Mouse (Mus musculus) ES-E14 (cell line): Measurements from ENCODE around the gene Omd. TPM values are rescaled to one million over a fixed set of nuclear protein-coding genes. Genes with fewer than 3 reads are reported as not detected.

ENCODE experiments used
- DNase-seq: peaks from one replicate; pipeline ENCODE4 v3.0.0-alpha.2; 2013; ENCODE audit warnings: low read depth, low spot score
- H3K27ac ChIP-seq: 2 replicates; pipeline ENCODE4 v1.5.1; 2012; ENCODE audit warnings: low read depth, mild to moderate bottlenecking, low read length, moderate library complexity, mixed read lengths; ENCODE audit not compliant: poor library complexity, insufficient read depth, severe bottlenecking
- H3K36me3 ChIP-seq: 2 replicates; pipeline ENCODE4 v1.6.1; 2012; ENCODE audit warnings: mild to moderate bottlenecking, low read length, moderate library complexity, mixed read lengths; ENCODE audit not compliant: control insufficient read depth, poor library complexity, insufficient read depth, severe bottlenecking
- H3K4me1 ChIP-seq, 2 experiments: fragments of 150-350 bp in 1 of 2; sonication (generic) in 1 of 2; 2 replicates each; pipeline ENCODE4 v1.6.1; 2012; ENCODE audit warnings: low read length in 2 of 2, mild to moderate bottlenecking in 1 of 2, mixed read lengths in 1 of 2; ENCODE audit not compliant: control insufficient read depth in 2 of 2, insufficient read depth in 2 of 2, poor library complexity in 1 of 2
- H3K4me3 ChIP-seq, 2 experiments: fragments of 150-350 bp in 1 of 2; sonication (generic) in 1 of 2; 2 replicates each; pipeline ENCODE4 v1.5.1; 2012; ENCODE audit warnings: low read length in 2 of 2, low read depth in 1 of 2, mild to moderate bottlenecking in 1 of 2, mixed read lengths in 1 of 2; ENCODE audit not compliant: insufficient read depth in 1 of 2, poor library complexity in 1 of 2, severe bottlenecking in 1 of 2
- H3K9ac ChIP-seq: 2 replicates; pipeline ENCODE4 v1.6.1; 2012; ENCODE audit warnings: low read depth, mild to moderate bottlenecking, low read length, mixed read lengths; ENCODE audit not compliant: poor library complexity, insufficient read depth, severe bottlenecking
- H3K9me3 ChIP-seq: fragments of 150-350 bp; sonication (generic); 2 replicates; pipeline ENCODE4 v1.6.1; 2012; ENCODE audit warnings: low read depth, mild to moderate bottlenecking, low read length; ENCODE audit not compliant: control insufficient read depth, insufficient read depth
- CHD2 ChIP-seq: IDR thresholded peaks from 2 replicates; pipeline ENCODE4 v1.6.1; 2014; ENCODE audit warnings: mild to moderate bottlenecking, low read depth, low read length, inconsistent platforms
- HCFC1 ChIP-seq: IDR thresholded peaks from 2 replicates; pipeline ENCODE4 v1.6.1; 2012; ENCODE audit warnings: low read length, inconsistent platforms, borderline replicate concordance; ENCODE audit not compliant: insufficient read depth
- MAFK ChIP-seq: IDR thresholded peaks from 2 replicates; pipeline ENCODE4 v1.6.1; 2014; ENCODE audit warnings: mild to moderate bottlenecking, low read depth, low read length, inconsistent platforms; ENCODE audit not compliant: insufficient read depth
- ZC3H11A ChIP-seq: IDR thresholded peaks from 2 replicates; pipeline ENCODE4 v1.6.1; 2012; ENCODE audit warnings: low read depth, mild to moderate bottlenecking, inconsistent platforms, low read length, borderline replicate concordance
- ZNF384 ChIP-seq: IDR thresholded peaks from 2 replicates; pipeline ENCODE4 v1.6.1; 2012; ENCODE audit warnings: low read depth, low read length, inconsistent platforms
- in situ Hi-C, 2 experiments: fragments of 600-800 bp; cut with MboI; formaldehyde crosslinking; loops; one replicate each; pipeline ENCODE4 v1.15.1; 2025; ENCODE audit warnings: low sequenced_read_pairs in 2 of 2, inconsistent platforms in 1 of 2; ENCODE audit not compliant: unreplicated experiment in 2 of 2
- total RNA-seq: library from RNA; depleted of rRNA; stranded (reverse); fragments of 300-350 nt; gene quantifications from 2 replicates; pipeline ENCODE4 v1.2.3, GENCODE M21; 2012; rRNA removed

Gene Omd
- total RNA-seq, 1 experiment: not detected

DNA sequence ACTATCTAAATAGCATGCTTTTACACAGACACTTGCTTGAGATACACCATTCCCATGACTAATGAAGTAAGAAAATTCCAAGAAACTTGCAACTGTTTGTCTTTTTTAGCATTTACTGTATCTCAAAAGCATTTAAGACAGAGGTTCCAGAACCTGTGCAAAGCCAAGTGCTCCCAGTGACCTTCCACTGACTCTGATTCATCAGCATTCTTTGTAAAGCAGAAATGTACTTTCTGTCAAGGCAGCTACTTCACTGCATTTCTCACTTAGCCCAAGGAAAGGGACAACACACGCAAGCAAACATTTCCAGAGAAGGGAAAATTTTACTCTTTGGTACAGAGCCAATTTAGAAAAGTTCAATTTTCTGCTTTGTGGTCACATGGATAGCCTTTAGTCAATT lies 41.0 kb downstream of the Omd start:
- no peak overlapping the region for H3K4me3 ChIP-seq

GRCm38 (mm10) chr13:49628167-49628566 lies 45.9 kb downstream of the Omd start:
- no peak overlapping the region for H3K4me3 ChIP-seq
- in situ Hi-C loops: no loop called here
- H3K9me3 ChIP-seq: no peaks in the 10 kb centered on the region
- no peak for DNase-seq
- TF ChIP-seq CHD2 (no peak), MAFK (no peak), ZC3H11A (no peak), HCFC1 (no peak), ZNF384 (no peak)
- H3K9ac ChIP-seq: no peak overlapping the region
- no peaks in the 10 kb centered on the region for H3K36me3 ChIP-seq
- H3K27ac ChIP-seq: no peak overlapping the region
- H3K4me1 ChIP-seq: no peaks in the 10 kb centered on the region

More for the DNA sequence above, 41.0 kb downstream of the Omd start:
- in situ Hi-C loops: no loop called here
- Histone ChIP-seq H3K27ac (no peak overlapping the region), H3K4me1 (peaks cover 0 to 2% of the 10 kb centered on the region in 2 experiments; a peak in 1 of 4 replicates), H3K9me3 (no peaks in the 10 kb centered on the region), H3K36me3 (no peaks in the 10 kb centered on the region), H3K9ac (no peak overlapping the region)
- no peak for DNase-seq
- no peak for TF ChIP-seq ZC3H11A
- no peak for TF ChIP-seq MAFK
- no peak for TF ChIP-seq ZNF384
- no peak for TF ChIP-seq CHD2
- no peak for TF ChIP-seq HCFC1

- no peaks in the 10 kb centered on the region for H3K9me3 ChIP-seq
- H3K36me3 ChIP-seq: no peaks in the 10 kb centered on the region
- no peak for DNase-seq
- no peak for TF ChIP-seq ZNF384
- no peak for TF ChIP-seq MAFK
- TF ChIP-seq CHD2: no peak
- TF ChIP-seq HCFC1: no peak
- in situ Hi-C loops: no loop called here
- H3K9ac ChIP-seq: no peak overlapping the region
- no peak overlapping the region for H3K27ac ChIP-seq
- H3K4me3 ChIP-seq: no peak overlapping the region
- no peaks in the 10 kb centered on the region for H3K4me1 ChIP-seq
Measured at GRCm38 (mm10) chr13:49629076-49629475, 46.8 kb downstream of the Omd start.

GRCm38 (mm10) chr13:49639965-49640364 lies 57.7 kb downstream of the Omd start:
- Histone ChIP-seq H3K4me1 (no peaks in the 10 kb centered on the region), H3K4me3 (no peak overlapping the region), H3K36me3 (no peaks in the 10 kb centered on the region; the same call in none of the 2 replicates), H3K27ac (no peak overlapping the region), H3K9ac (no peak overlapping the region), H3K9me3 (no peaks in the 10 kb centered on the region)
- in situ Hi-C loops: no loop called here
- no peak for DNase-seq
- TF ChIP-seq CHD2: no peak
- TF ChIP-seq ZNF384: no peak
- no peak for TF ChIP-seq MAFK
- TF ChIP-seq HCFC1: no peak
- no peak for TF ChIP-seq ZC3H11A

Other genes starting within 250 kb of the Omd start
- gene Bicd2, start 240.9 kb upstream of the Omd start, total RNA-seq: 18.2 and 25.5 TPM in 2 replicates
- 12.1 and 16.9 TPM in 2 replicates for gene Ippk, start 161.2 kb upstream of the Omd start, total RNA-seq
- gene Tes3-ps, start 89.1 kb upstream of the Omd start, total RNA-seq: 0.37 and 0.85 TPM in 2 replicates
- gene Ecm2, start 77.7 kb upstream of the Omd start, total RNA-seq: 0.53 and 0.54 TPM in 2 replicates
- gene Aspn, start 38.0 kb upstream of the Omd start, total RNA-seq: 0.11 TPM in 1 of 2 replicates, not detected in the other
- 0.16 and 0.45 TPM in 2 replicates for gene Ogn, start 25.6 kb downstream of the Omd start, total RNA-seq
- gene Cenpp, start 70.3 kb downstream of the Omd start, total RNA-seq: 21.0 and 25.4 TPM in 2 replicates
- 32.9 and 41.1 TPM in 2 replicates for gene Nol8, start 70.6 kb downstream of the Omd start, total RNA-seq
- gene Iars, start 99.6 kb downstream of the Omd start, total RNA-seq: 139 and 176 TPM in 2 replicates
- gene Gm30302, start 216.5 kb downstream of the Omd start, total RNA-seq: not detected in 2 replicates